Comparison of ENCODE assay signal across 15 mouse cellular contexts in the genomic region with DNA sequence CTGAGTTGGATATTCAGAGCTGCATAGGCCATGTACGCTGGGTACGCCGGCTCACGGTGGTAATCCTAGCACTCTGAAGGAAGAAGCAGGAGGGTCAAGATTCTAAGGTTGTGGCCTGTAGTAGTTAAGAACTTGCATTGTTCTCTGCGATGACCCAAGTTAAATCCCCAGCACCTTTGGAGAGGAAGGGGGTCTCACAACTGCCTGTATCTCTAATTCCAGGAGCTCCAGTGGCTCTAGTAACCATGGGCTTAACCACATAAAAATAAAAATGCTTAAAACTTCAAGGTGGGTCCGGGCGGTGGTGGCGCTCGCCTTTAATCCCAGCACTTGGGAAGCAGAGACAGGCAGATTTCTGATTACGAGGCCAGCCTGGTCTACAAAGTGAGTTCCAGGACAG. TPM values are rescaled to one million over a fixed set of nuclear protein-coding genes. Genes with fewer than 3 reads are reported as not detected.
DNase-seq lines count a peak whose midpoint lies in the region; ATAC-seq and TF ChIP-seq lines count a peak whose summit lies in the region.
"Had no signal": no experiment of that assay in that cellular context is flagged by ENCODE, and none has a peak within 500 bp of the region (broad histone marks: within the 10 kb centered on the region; RNA-seq: fewer than 3 reads in every experiment).

No protein-coding gene starts in this region.

- no peak overlapping the region for H3K27ac ChIP-seq in kidney, embryonic 15.5 days
- peak overlapping the region; percentile 70; the same call in 1 of the 2 replicates for H3K27ac ChIP-seq in ES-E14 (ENCODE audit: insufficient read depth, low read depth, low read length, poor library complexity, severe bottlenecking)
- H3K27ac ChIP-seq in limb, embryonic 12.5 days, result peak overlapping the region; percentile 60
- H3K27ac ChIP-seq in stomach, postnatal 0 days (replicated peaks), result no peak overlapping the region

- ATAC-seq in kidney, embryonic 15.5 days (replicated peaks; ENCODE audit: low FRiP score), result no peak
- ATAC-seq in limb, embryonic 12.5 days (ENCODE audit: insufficient number of reproducible peaks, insufficient read depth, low FRiP score, low TSS enrichment, low read depth), result no peak
- ATAC-seq in stomach, postnatal 0 days (ENCODE audit: low FRiP score, low TSS enrichment), result no peak

- no peaks in the 10 kb centered on the region for H3K79me3 ChIP-seq in C2C12 (ENCODE audit: low read depth)

- in situ Hi-C loops in ES-E14 (cut with MboI; ENCODE audit: low sequenced_read_pairs in 2 of 2, unreplicated experiment in 2 of 2), result no loop called here

- no peaks in the 10 kb centered on the region; the same call in 1 of the 2 replicates for H3K36me3 ChIP-seq in kidney, embryonic 15.5 days
- peaks cover 6% of the 10 kb centered on the region for H3K36me3 ChIP-seq in C2C12 (ENCODE audit: control insufficient read depth, insufficient read depth)
- no peaks in the 10 kb centered on the region for H3K36me3 ChIP-seq in ES-E14 (ENCODE audit: control insufficient read depth, insufficient read depth, low read length, poor library complexity, severe bottlenecking)
- H3K36me3 ChIP-seq in limb, embryonic 12.5 days, result peaks cover 3% of the 10 kb centered on the region; the same call in 1 of the 2 replicates
- H3K36me3 ChIP-seq in stomach, postnatal 0 days (ENCODE audit: control insufficient read depth, insufficient read depth, low read length), result no peaks in the 10 kb centered on the region

- H3K4me1 ChIP-seq in kidney, embryonic 15.5 days, result no peaks in the 10 kb centered on the region
- H3K4me1 ChIP-seq in ES-E14 (ENCODE audit: control insufficient read depth in 2 of 2, insufficient read depth in 2 of 2, low read length in 2 of 2, poor library complexity in 1 of 2), result peaks cover under 1 to 12% of the 10 kb centered on the region in 2 experiments; a peak in 1 of 4 replicates
- H3K4me1 ChIP-seq in limb, embryonic 12.5 days (replicated peaks), result no peaks in the 10 kb centered on the region
- no peaks in the 10 kb centered on the region for H3K4me1 ChIP-seq in stomach, postnatal 0 days (replicated peaks; ENCODE audit: control insufficient read depth, insufficient read depth)

- no peak for TF ChIP-seq EP300 in stomach, postnatal 0 days (optimal IDR thresholded peaks at IDR 0.05)

- no peak overlapping the region for H3K4me3 ChIP-seq in kidney, embryonic 15.5 days (replicated peaks)
- H3K4me3 ChIP-seq in C2C12 (ENCODE audit: insufficient read depth, poor library complexity, severe bottlenecking) (no peak overlapping the region), ES-E14 (ENCODE audit: insufficient read depth in 1 of 2, low read depth in 1 of 2, low read length in 2 of 2, poor library complexity in 1 of 2, severe bottlenecking in 1 of 2) (peak overlapping the region; percentile 12 to 16; a peak in 1 of 4 replicates)
- H3K4me3 ChIP-seq in limb, embryonic 12.5 days (replicated peaks), result no peak overlapping the region
- no peak overlapping the region for H3K4me3 ChIP-seq in stomach, postnatal 0 days (ENCODE audit: low read depth, low read length)

- H3ac ChIP-seq in C2C12 (ENCODE audit: control insufficient read depth, insufficient read length, low read depth), result peak overlapping the region; percentile 12

- H3K9ac ChIP-seq in kidney, embryonic 15.5 days, result no peak overlapping the region
- H3K9ac ChIP-seq in ES-E14 (ENCODE audit: insufficient read depth, low read depth, low read length, poor library complexity, severe bottlenecking), result peak overlapping the region; percentile 62; the same call in 1 of the 2 replicates
- H3K9ac ChIP-seq in limb, embryonic 12.5 days (replicated peaks), result no peak overlapping the region
- H3K9ac ChIP-seq in stomach, postnatal 0 days (ENCODE audit: low read length), result no peak overlapping the region

- no peaks in the 10 kb centered on the region for H3K9me3 ChIP-seq in kidney, embryonic 15.5 days (replicated peaks)
- H3K9me3 ChIP-seq in ES-E14 (ENCODE audit: control insufficient read depth, insufficient read depth, low read depth, low read length), result no peaks in the 10 kb centered on the region
- no peaks in the 10 kb centered on the region for H3K9me3 ChIP-seq in limb, embryonic 12.5 days
- no peaks in the 10 kb centered on the region for H3K9me3 ChIP-seq in stomach, postnatal 0 days (ENCODE audit: control insufficient read depth, low read length)

- no peak for TF ChIP-seq CTCF in C2C12 (IDR thresholded peaks at IDR 0.05; ENCODE audit: control insufficient read depth, insufficient read depth, insufficient read length)
- TF ChIP-seq CTCF in stomach, postnatal 0 days (IDR thresholded peaks at IDR 0.05; ENCODE audit: low read depth), result no peak

- H3K4me2 ChIP-seq in kidney, embryonic 15.5 days, result peak overlapping the region; percentile 25; the same call in 1 of the 2 replicates
- 0 out of 2 replicates have a peak overlapping the region, but pooled peaks have one; percentile 15 for H3K4me2 ChIP-seq in limb, embryonic 12.5 days
- no peak overlapping the region for H3K4me2 ChIP-seq in stomach, postnatal 0 days (replicated peaks; ENCODE audit: low read depth)
- H3K4me2 ChIP-seq: heart, embryonic 11.5 days had no signal

- no peaks in the 10 kb centered on the region for H3K79me2 ChIP-seq in C2C12 (ENCODE audit: control insufficient read depth, insufficient read depth)

- DNase-seq in kidney, postnatal 25 days, result no peak
- DNase-seq in ES-E14 (ENCODE audit: low read depth, low spot score), result no peak
- no peak for DNase-seq in stomach, postnatal 0 days (ENCODE audit: low spot score)
- DNase-seq in right cerebral cortex, postnatal 10 days (ENCODE audit: low spot score in 2 of 2), result no peak
- DNase-seq: adrenal gland, postnatal 25 days; cerebellum, adult 2 months; kidney, adult 18-20 months; layer of hippocampus, postnatal 36 days; right cerebral cortex, postnatal 4 days; thymus, adult 18-20 months had no signal

- WGBS in kidney, embryonic 15.5 days, result 88% methylated on average over 10 of the region's 10 CpGs
- WGBS in limb, embryonic 12.5 days, result 82% methylated on average over 10 of the region's 10 CpGs
- 91% methylated on average over 10 of the region's 10 CpGs for WGBS in stomach, postnatal 0 days

- H3K27me3 ChIP-seq in kidney, embryonic 15.5 days, result no peaks in the 10 kb centered on the region
- no peaks in the 10 kb centered on the region for H3K27me3 ChIP-seq in C2C12 (ENCODE audit: control insufficient read depth, insufficient read depth, insufficient read length)
- H3K27me3 ChIP-seq in limb, embryonic 12.5 days, result no peaks in the 10 kb centered on the region
- H3K27me3 ChIP-seq in stomach, postnatal 0 days (ENCODE audit: control insufficient read depth, insufficient read depth, low read length), result no peaks in the 10 kb centered on the region

TF ChIP-seq in C2C12, 6 proteins besides CTCF, POLR2A, EP300 and RAD21:
- TF ChIP-seq CEBPB (IDR thresholded peaks at IDR 0.05; ENCODE audit: low read depth) (no peak), MAX (IDR thresholded peaks at IDR 0.05) (no peak), MYOD1 (IDR thresholded peaks at IDR 0.05; ENCODE audit: control insufficient read depth, insufficient read length, low read depth) (no peak), USF1 (IDR thresholded peaks at IDR 0.05; ENCODE audit: low read depth) (no peak), FOSL1 (IDR thresholded peaks at IDR 0.05; ENCODE audit: insufficient read depth, low read length, poor library complexity, severe bottlenecking) (no peak), MYOG (IDR thresholded peaks at IDR 0.05; ENCODE audit: control insufficient read depth, extremely low read depth, insufficient read length) (no peak)
TF ChIP-seq in C2C12: peak in this region for 0.

TF ChIP-seq in ES-E14, 5 proteins besides CTCF, POLR2A, EP300 and RAD21:
- no peak for TF ChIP-seq MAFK (IDR thresholded peaks at IDR 0.05; ENCODE audit: insufficient read depth, low read depth, low read length)
- TF ChIP-seq ZC3H11A (IDR thresholded peaks at IDR 0.05; ENCODE audit: borderline replicate concordance, low read depth, low read length), result no peak
- no peak for TF ChIP-seq CHD2 (IDR thresholded peaks at IDR 0.05; ENCODE audit: low read depth, low read length)
- no peak for TF ChIP-seq ZNF384 (IDR thresholded peaks at IDR 0.05; ENCODE audit: low read depth, low read length)
- TF ChIP-seq HCFC1 (IDR thresholded peaks at IDR 0.05; ENCODE audit: borderline replicate concordance, insufficient read depth, low read length), result no peak
TF ChIP-seq in ES-E14: peak in this region for 0.

RNA-seq across cellular contexts. Expression of a gene that starts 1.7 kb away (rescaled TPM):
- 17.2 and 18.2 TPM in 2 replicates for polyA plus RNA-seq in kidney, embryonic 15.5 days (2015; fragmentation: Nextera tagmentation; extraction: Ambion mirVana)
- 17.3 TPM for polyA plus RNA-seq in C2C12 (2012; fragmentation: generic; extraction: Trizol)
- total RNA-seq in ES-E14 (2012; rRNA removed), result 2,365 and 3,405 TPM in 2 replicates
- polyA plus RNA-seq in limb, embryonic 12.5 days (2016; fragmentation: Nextera tagmentation; extraction: Ambion mirVana), result 21.2 and 21.3 TPM in 2 replicates
- polyA plus RNA-seq in stomach, postnatal 0 days (2015; fragmentation: Nextera tagmentation; extraction: Ambion mirVana), result 4.0 and 4.6 TPM in 2 replicates

RNA-seq across cellular contexts. Expression of a gene that starts 3.0 kb away (rescaled TPM):
- polyA plus RNA-seq in kidney, embryonic 15.5 days (2015; fragmentation: Nextera tagmentation; extraction: Ambion mirVana), result 3,941 and 3,959 TPM in 2 replicates
- 2,018 TPM for polyA plus RNA-seq in C2C12 (2012; fragmentation: generic; extraction: Trizol)
- 3,404 and 3,578 TPM in 2 replicates for total RNA-seq in ES-E14 (2012; rRNA removed)
- polyA plus RNA-seq in limb, embryonic 12.5 days (2016; fragmentation: Nextera tagmentation; extraction: Ambion mirVana), result 6,267 and 7,120 TPM in 2 replicates
- 1,237 and 1,874 TPM in 2 replicates for polyA plus RNA-seq in stomach, postnatal 0 days (2015; fragmentation: Nextera tagmentation; extraction: Ambion mirVana)

RNA-seq across cellular contexts. Expression of a gene that starts 3.2 kb away (rescaled TPM):
- polyA plus RNA-seq in kidney, embryonic 15.5 days (2015; fragmentation: Nextera tagmentation; extraction: Ambion mirVana), result 19.7 and 28.8 TPM in 2 replicates
- polyA plus RNA-seq in C2C12 (2012; fragmentation: generic; extraction: Trizol), result 19.7 TPM
- total RNA-seq in ES-E14 (2012; rRNA removed), result 1,712 and 2,111 TPM in 2 replicates
- polyA plus RNA-seq in limb, embryonic 12.5 days (2016; fragmentation: Nextera tagmentation; extraction: Ambion mirVana), result 38.6 and 46.0 TPM in 2 replicates
- 8.1 and 10.0 TPM in 2 replicates for polyA plus RNA-seq in stomach, postnatal 0 days (2015; fragmentation: Nextera tagmentation; extraction: Ambion mirVana)

RNA-seq across cellular contexts. Expression of a gene that starts 18.8 kb away (rescaled TPM):
- not detected in 2 replicates for polyA plus RNA-seq in kidney, embryonic 15.5 days (2015; fragmentation: Nextera tagmentation; extraction: Ambion mirVana)
- polyA plus RNA-seq in C2C12 (2012; fragmentation: generic; extraction: Trizol), result not detected
- 9.8 and 22.8 TPM in 2 replicates for total RNA-seq in ES-E14 (2012; rRNA removed)
- not detected in 2 replicates for polyA plus RNA-seq in limb, embryonic 12.5 days (2016; fragmentation: Nextera tagmentation; extraction: Ambion mirVana)
- 1.1 TPM in 1 of 2 replicates, not detected in the other for polyA plus RNA-seq in stomach, postnatal 0 days (2015; fragmentation: Nextera tagmentation; extraction: Ambion mirVana)
- polyA plus RNA-seq: cerebellum, adult 2 months; heart, embryonic 11.5 days; neural tube, embryonic 11.5 days had no signal

RNA-seq across cellular contexts. Expression of a gene that starts 20.1 kb away (rescaled TPM):
- 1.8 and 5.5 TPM in 2 replicates for polyA plus RNA-seq in kidney, embryonic 15.5 days (2015; fragmentation: Nextera tagmentation; extraction: Ambion mirVana)
- polyA plus RNA-seq in C2C12 (2012; fragmentation: generic; extraction: Trizol), result not detected
- total RNA-seq in ES-E14 (2012; rRNA removed), result 669 TPM in 1 of 2 replicates, not detected in the other
- not detected in 2 replicates for polyA plus RNA-seq in limb, embryonic 12.5 days (2016; fragmentation: Nextera tagmentation; extraction: Ambion mirVana)
- polyA plus RNA-seq in stomach, postnatal 0 days (2015; fragmentation: Nextera tagmentation; extraction: Ambion mirVana), result 0.95 and 1.1 TPM in 2 replicates
- polyA plus RNA-seq: cerebellum, adult 2 months; heart, embryonic 11.5 days; neural tube, embryonic 11.5 days had no signal

Comparison
In these comparisons a context has a peak if more than half of its experiments do, and no peak if none do; other contexts are left out.
1. H3K27ac ChIP-seq: peak in ES-E14 (single experiment) and limb, embryonic 12.5 days (single experiment); none in kidney, embryonic 15.5 days (single experiment) and stomach, postnatal 0 days (single experiment).
2. H3K4me3 ChIP-seq: peak in ES-E14 (2 of 2); none in kidney, embryonic 15.5 days (single experiment), C2C12 (single experiment), limb, embryonic 12.5 days (single experiment) and stomach, postnatal 0 days (single experiment).